Mouse (Mus musculus) urinary bladder, adult 18-20 months (tissue): ENCODE results near the gene Gm10638.

Source experiments
- DNase-seq, 2 experiments: peaks; one replicate each; pipeline ENCODE4 v3.0.0; 2022; ENCODE audit warnings: low spot score in 2 of 2, mixed read lengths in 2 of 2

Gene Gm10638

GRCm38 (mm10) chr8:86735446-86736111, 9.9 kb upstream of the Gm10638 start:
- DNase-seq, result no peak

- no peak for DNase-seq
Measured at GRCm38 (mm10) chr8:86740899-86741298, 4.6 kb upstream of the Gm10638 start.

- no peak for DNase-seq
Measured at GRCm38 (mm10) chr8:86741627-86742026, 3.9 kb upstream of the Gm10638 start.

GRCm38 (mm10) chr8:86742605-86743345, 2.7 kb upstream of the Gm10638 start:
- no peak for DNase-seq

- DNase-seq, result no peak
Measured at GRCm38 (mm10) chr8:86744313-86745220, 932 bp upstream of the Gm10638 start.

- DNase-seq, result peak; percentile 89 to 95
Measured at GRCm38 (mm10) chr8:86745935-86746441, 489 bp downstream of the Gm10638 start.

- no peak for DNase-seq
Measured at GRCm38 (mm10) chr8:86746511-86746910, 1.0 kb downstream of the Gm10638 start.

- DNase-seq, result no peak
Measured at GRCm38 (mm10) chr8:86749842-86750241, 4.3 kb downstream of the Gm10638 start.

GRCm38 (mm10) chr8:86756948-86757733, 11.6 kb downstream of the Gm10638 start:
- no peak for DNase-seq

GRCm38 (mm10) chr8:86758651-86759050, 13.2 kb downstream of the Gm10638 start:
- DNase-seq, result no peak

- DNase-seq, result no peak
Measured at GRCm38 (mm10) chr8:86759090-86759491, 13.6 kb downstream of the Gm10638 start.

GRCm38 (mm10) chr8:86760746-86761145, 15.2 kb downstream of the Gm10638 start:
- no peak for DNase-seq

GRCm38 (mm10) chr8:86762806-86763205, 17.3 kb downstream of the Gm10638 start:
- DNase-seq, result no peak

GRCm38 (mm10) chr8:86765155-86765554, 19.7 kb downstream of the Gm10638 start:
- DNase-seq, result no peak

GRCm38 (mm10) chr8:86765669-86766068, 20.2 kb downstream of the Gm10638 start:
- no peak for DNase-seq

- peak; percentile 67 to 76 for DNase-seq
Measured at GRCm38 (mm10) chr8:86766548-86767211, 21.2 kb downstream of the Gm10638 start.

GRCm38 (mm10) chr8:86768499-86768898, 23.0 kb downstream of the Gm10638 start:
- DNase-seq, result peak; percentile 42 to 85

GRCm38 (mm10) chr8:86769945-86770715, 24.6 kb downstream of the Gm10638 start:
- DNase-seq, result peak in 1 of 2 experiments; percentile 53

GRCm38 (mm10) chr8:86779207-86779606, 33.7 kb downstream of the Gm10638 start:
- no peak for DNase-seq

GRCm38 (mm10) chr8:86781094-86781493, 35.6 kb downstream of the Gm10638 start:
- no peak for DNase-seq
